Mouse (Mus musculus) heart, adult 8-10 months (tissue): ENCODE data around the gene Mef2d. TPM values are rescaled to one million over a fixed set of nuclear protein-coding genes. Genes with fewer than 3 reads are reported as not detected.
A peak's percentile ranks its signal among the peaks of the same experiment; 100 is the strongest.

ENCODE experiments used
- DNase-seq: peaks from one replicate; pipeline ENCODE4 v3.0.0; 2022; ENCODE audit warnings: low spot score
- total RNA-seq, 4 experiments: library from RNA; stranded (reverse); gene quantifications; 2 replicates each; pipeline ENCODE4 v1.2.4; 2022

Mef2d gene
- total RNA-seq, 4 experiments from 2014 or later = 125 to 139 (median 131) TPM

DNA sequence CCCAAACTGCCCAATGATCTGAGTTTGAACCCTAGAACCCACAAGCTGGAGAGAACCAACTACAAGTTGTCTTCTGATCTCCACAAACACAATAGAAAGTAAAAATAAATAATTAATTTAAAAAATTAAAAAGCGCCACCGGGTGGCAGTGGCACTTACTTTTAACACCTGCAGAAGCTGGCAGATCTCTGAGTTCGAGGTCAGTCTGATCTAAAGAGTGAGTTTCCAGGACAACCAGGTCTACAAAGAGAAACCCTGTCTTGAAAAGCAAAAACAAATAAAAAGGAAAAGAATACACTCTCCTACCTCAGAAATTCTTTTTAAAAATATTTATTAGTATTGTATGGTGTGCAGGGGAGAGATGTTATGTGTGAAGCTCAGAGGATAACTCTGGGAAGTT, 4.4 kb upstream of the Mef2d start:
- no peak for DNase-seq

DNA sequence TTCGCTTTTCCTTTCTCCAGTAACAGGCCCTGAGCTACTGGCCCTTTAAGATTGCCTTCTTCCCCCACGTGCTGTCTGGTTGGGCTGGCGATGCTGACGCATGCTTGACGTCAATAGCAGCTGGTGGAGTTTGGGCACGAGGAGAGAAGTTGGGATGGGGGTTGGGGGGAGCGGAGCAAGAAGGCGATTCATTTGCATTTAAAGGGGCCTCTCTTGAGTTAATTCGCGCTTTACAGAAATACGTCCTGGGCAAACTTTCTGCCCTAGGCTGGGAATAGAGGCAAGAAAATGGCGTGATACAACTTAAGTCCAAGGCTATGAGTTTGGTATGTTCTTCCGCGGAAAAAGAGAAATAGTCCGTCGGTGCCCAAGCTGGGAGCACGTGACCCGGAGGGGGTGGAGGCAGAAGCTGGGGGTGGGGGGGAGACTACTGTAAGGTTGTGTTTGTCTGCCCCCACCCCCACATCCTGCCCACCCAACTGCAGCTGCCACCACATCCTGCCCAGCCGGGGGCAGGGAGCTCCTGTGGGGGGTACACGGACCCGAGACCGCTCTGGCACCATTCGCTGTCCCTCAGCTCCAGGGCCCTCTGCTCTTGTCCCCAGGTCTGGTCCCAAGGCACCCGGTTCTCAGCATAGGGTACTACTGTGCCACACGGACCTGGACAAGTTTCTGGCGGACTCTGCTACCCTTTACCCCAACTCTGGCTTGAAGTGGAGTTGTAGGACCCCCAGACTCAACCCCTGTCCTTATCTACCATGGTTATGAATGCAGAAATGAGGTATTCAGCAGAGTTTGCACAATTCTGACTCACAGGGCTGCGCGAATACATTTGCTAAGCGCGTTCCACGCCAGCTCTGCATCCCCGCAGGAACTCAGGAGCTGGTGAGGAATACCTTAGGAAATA, 3.6 kb upstream of the Mef2d start:
- DNase-seq = peak; percentile 98

DNA sequence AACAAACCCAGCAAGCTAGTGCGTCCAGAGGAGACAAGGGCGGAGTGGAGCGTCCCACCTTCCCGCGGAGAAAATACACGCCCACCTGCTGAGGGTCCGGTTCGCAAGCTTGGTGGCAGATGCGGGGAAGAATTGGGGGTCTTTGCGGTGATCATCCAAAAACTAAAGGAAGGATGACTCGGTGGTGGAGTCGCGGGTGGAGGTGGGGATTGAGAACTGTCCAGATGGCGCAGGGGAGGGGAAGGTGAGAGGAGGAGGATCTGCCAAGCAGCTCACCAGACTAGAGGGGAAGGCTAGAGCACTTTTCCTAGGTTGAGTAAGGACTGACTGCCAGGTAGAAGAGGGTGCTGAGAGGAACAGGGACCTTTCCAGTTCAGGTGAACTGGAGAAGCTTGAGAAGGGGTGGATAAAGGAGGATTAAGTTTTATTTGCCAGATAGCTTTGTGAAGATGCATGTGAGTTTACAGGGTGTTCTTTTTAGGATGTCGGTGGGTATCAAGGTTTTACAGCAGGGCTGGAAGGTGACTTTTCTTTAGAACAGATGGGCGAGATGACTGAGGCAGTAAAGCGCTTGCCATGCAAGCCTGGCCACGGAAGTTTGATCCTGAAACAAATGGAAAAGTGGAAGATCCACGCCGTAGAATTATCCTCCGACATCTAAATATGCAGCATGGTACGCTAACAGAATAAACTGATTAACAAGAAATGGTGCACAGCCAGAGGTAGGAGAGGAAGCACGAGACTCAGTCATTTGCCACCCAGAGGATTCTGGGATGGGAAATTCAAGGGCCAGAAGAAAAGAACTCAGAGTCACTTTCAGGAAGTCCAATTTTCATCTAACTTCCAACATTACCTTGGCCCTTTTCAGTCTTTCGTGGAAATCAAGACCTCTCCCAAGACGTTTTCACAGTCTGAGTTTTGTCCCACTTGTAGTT, 2.7 kb upstream of the Mef2d start:
- DNase-seq = peak; percentile 65

DNA sequence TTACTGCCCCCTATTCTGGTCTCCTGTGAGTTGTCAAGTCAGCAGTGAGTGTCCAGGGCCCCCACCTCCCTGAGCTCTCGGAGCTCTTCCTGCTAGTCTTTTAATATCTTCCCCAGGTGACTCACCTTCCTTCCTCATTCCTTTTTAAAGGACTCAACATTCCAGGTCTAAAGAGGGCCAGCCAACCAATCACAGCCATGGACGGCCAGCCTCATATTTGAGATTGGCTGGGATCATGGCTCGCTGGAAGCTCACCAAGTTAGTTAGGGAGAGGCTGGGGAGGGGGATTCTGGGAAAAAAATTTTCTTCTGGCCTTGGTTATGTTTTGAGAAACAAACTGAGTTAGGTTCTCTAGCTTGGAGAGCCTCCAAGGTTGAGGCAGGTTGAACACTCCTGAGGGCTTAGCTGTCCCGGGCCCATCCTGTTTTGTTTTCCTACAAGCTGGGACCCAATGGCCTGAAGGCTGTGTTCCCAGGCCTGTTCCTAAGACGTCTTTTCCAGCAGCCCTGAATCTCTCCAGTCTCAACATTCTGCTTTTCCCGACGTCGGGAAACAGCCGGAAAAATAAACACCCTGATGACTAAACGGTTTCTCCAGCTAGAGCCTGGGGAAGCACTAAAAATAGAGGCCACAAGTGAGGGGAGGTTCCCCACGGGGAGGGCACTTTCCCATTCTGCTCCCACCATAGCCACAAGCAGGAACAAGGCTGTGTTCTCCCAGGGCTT, 1.8 kb upstream of the Mef2d start:
- DNase-seq = peak; percentile 79

DNA sequence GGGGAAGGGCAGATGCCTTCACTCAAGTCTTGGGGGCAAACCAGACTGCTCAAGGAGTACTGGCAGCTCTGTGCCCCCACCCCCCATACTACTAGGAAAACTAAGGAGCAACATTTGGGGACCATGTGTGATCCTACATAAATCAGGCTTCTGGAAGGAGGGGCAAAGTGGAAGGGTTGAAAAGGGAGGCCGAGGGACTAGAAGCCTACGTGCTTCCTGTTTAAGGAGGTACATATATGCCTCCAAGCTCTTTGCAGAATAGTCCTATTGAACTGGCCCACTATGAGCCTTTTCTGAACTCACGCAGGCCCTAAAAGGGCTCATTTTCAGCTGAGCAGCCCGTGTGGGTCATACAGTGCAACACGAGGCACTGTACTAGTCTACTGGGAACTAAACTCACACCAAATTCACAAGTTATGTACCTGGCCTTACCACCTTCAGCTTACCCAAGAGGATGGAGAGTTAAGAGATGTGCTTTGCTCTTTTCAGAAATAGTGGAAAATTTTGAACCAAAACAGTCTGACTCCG, 1.2 kb upstream of the Mef2d start:
- DNase-seq = no peak

DNA sequence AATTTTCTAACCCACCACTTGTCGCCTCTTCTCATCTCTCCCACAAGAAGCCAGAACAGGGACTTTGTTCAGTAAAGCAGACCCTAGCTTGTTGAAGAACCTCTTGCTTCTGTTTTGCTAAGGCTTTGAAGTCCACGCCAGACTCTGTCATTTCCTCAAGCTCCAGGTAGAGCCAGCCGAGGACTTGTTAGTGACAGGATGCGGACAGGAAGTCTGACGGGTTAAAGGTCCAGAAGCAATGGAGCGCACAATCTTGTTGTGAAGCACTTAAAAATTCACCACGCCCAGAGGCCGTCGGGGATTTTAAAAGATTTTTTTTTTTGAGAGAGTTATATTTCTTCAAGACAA, 759 bp upstream of the Mef2d start:
- DNase-seq = peak; percentile 73

DNA sequence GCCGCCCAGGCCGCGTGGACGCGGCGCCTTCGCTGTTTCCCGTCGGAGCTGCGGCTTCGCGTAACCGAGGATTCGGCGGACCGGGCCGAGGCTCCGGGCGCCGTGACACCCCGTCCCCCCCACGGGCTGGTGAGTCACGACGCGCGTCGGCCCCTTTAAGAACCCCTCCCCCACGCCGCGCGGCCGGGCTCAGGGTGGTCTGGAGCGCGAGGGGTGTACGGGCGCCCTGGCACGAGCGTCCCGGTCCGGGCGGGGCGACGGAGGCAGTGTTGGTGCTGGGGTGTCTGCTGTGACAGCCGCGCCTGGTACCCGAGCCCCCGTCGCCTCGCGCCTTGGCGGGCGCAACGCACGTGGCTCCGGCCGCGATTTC, 359 bp downstream of the Mef2d start:
- DNase-seq = no peak

DNA sequence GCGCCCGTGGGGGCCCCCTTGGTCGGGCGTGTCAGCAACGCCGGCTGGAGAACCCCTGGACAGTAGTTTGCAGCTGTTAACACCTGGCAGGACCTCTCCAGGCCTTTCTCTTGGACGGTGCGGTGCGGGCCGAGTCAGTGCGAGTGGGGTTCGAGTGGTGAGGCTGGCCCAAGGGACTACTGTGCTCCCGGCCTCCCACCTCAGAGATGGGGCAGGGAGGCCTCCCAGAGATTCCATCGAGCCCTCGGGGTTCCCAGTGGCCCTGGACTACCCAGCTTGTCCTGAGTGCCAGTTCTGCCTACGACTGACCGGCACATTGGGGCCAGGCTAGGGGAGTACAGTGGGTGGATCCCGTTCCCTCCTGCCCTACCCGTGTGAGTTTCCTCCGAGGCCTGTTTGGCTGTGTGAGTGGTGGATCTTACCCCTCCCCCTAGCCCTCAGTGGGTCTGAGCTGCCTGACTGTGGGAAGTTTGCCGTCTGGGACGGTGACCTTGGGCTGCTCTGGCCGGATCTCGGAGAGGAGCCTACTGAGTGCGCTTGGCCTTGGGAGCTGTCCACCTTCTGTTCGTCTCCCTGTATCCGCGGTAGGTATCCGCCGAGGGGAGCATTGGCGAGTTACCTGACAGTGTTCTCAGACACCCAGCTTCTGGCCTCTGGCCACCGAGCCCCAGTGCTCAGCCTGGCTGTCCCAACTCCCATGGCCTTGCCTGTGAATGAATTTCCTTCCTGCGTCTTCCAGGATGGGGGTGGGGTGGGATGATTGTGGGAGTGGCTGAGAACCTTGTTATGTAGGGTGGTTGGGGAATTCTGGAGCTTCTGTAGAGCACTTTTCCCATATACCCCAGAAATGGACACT, 972 bp downstream of the Mef2d start:
- peak; percentile 88 for DNase-seq

DNA sequence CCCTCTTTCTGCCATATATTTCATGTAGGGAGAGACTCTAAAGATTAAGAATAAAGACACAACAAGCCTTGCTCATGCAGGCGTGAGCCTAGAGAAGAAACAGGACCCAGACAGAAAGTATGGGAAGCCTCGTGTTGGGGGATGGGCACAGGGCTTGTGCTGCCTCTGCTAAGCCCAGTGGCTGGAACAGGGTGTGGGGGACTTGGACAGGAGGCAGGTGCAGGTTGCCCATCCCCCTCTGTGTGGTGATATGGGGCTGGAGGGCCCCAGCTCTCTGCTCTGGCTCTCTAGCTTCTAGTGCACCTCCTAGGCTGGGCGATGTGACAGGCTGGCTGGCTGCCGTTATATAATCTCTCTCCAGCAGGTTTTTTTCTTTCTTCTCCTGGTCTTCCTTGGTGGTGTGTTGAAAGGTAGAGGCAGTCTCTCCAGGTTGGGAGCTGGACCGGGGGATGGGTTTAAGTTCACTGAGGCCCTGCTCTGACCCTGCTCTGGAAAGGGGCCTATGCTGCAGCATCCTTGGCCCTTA, 1.9 kb downstream of the Mef2d start:
- no peak for DNase-seq

DNA sequence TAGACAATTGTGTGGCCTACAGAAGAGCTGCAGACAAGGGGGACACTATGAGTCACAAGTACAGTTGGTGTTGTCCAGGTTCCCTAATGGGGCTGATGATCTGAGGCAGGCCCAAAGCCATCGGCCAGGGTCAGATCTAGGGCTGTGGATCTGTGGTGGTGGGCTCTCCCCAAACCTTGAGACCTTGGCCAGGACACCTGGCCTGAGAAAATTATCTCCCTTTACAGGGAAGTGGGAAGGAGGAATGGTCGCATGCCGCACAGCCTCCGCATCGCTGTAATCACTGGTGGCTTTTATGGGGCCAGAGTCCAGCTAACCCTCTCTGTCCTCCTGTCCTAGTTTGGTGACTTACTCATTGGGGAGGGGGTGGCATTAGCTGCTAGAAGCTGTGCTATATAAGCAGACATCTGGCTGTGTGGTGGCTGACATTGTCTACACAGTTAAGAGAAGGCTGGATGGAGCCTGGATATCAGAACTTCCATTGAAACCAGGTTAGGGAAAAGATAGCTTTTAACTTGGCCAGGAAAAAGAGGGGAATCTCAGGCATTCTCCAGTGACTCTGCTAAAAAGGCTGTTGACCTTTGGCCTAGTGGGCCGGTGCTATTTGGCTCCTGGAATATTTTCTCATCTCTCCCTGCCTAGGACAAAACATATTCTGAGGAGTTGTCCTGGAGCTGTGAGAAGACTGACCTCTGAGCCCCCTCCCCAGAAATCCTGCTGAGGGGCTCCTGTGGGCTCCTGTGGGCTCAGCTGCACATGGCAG, 2.7 kb downstream of the Mef2d start:
- DNase-seq = no peak

DNA sequence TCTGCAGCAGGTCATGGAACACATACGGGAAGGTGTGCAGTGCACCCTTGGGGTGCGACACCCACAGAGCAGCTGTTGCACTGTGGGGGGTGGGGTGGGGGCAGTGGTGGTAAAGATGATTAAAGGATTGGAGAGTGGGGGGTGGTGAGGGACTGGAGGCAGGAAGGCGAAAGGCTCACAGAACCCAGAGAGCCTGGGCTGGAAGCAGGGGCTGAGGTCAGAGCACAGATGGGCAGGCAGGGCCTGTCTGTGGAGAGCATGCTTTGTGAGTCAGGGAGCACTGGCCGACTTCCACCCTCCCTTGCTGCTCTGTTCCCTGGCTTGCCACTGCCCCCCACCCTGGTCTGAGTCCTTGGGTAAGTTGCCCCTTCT, 3.2 kb downstream of the Mef2d start:
- DNase-seq = peak; percentile 48

DNA sequence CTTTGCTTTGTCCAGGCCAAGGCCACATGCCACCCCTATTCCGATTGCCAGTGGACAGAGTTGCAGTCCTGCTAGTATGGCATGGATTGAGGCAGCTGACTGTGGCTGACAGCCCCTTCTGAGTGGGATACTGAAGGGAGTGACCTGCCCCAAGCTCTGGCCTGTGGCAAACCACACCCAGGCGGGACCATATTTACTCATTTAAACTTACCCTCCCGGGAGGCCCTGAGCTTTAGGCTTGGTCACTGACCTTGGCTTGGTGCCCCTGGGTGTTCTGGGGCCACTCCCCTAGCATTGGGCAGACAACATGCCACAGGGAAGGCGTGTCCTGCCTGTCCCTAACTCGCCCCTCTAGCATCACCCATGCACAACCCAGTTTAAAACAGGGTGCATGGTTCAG, 3.8 kb downstream of the Mef2d start:
- DNase-seq = no peak

DNA sequence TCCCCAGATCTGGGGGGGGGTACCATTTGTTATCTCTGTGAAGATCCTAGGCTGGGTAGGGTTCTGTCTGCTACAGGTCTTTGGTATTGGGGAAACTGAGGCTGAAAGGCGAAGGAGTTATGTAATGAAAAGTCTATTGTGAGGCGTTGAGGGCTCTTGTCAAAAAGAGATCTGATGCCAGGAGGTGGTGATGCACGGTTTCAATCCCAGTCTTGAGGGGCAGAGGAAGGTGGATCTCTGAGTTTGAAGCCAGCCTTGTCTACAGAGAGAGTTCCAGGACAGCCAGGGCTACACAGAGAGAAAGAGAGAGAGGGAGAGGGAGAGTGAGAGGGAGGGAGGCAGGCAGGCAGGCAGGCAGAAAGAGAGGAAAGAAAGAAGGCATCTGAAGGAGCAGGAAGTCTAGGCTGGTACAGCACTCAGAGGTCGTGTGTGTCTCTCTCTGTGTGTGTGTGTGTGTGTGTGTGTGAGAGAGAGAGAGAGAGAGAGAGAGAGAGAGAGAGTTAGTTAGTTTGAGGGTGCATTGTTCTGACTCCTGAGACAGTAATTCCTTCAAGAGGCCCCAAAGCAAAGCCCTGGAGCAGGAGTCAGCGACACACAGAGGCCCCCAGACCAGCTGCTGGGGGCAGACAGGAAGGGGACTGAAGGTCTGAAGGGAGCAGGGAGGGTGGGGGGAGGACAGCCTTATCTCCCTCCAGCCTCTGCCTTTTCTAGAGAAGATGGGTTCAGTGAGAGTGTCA, 4.4 kb downstream of the Mef2d start:
- DNase-seq = no peak

DNA sequence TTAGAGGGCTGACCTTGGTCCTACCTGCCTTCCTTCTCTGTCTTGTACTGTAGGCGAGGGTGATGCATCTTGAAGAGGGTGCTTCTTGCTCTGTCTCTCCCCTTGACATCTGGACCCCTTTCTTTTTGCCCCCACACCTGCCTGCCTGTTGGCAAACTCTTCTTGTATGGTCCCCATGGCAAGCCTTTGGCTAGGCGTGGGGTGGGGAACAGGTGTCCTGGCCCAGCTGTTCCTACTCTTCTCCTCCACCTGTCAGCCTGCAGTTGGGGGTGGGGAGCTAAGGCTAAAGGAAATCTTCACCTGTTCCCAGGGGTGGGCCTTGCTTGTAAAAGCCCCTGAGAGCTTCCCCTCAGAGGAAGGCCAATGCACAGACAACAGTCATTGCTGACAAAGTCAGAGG, 5.3 kb downstream of the Mef2d start:
- no peak for DNase-seq

DNA sequence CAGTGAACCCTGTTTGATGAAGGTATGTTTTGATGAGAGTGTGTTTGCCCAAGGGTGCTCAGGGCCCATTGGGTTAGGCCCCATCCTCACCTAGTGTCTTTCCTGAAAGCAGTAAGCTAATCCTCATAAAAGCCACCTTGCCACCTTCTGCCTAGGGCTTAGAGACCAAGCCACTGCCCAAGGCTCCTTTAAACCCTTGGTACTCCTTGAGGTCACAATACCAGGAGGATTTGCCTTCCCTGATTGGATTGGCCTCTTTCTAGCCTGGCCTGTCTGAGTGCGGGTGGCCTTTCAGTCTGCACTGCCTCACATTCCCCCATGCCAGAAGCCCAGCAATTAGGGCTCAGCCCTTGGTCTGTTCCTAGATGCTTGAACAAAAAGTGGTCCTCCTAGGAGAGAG, 5.7 kb downstream of the Mef2d start:
- no peak for DNase-seq

DNA sequence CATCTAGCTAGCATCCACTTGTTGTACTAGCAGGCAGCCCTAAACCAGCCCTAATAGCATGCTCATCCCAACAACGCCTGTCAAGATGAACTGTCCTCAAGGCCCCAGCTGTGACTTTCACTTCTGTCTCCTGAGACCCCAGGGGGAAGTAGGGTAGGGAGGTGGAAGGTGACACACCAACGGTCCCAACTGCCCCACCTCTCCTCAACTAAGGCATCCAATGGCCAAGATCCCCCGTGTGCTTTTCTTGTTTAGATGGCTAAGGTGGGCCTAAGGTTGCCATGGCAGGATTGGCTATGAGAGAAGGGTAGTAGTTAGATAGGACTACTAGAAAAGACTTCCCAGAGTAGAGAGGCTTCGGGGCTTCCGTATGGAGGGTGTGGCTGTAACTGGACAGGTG, 6.2 kb downstream of the Mef2d start:
- no peak for DNase-seq

DNA sequence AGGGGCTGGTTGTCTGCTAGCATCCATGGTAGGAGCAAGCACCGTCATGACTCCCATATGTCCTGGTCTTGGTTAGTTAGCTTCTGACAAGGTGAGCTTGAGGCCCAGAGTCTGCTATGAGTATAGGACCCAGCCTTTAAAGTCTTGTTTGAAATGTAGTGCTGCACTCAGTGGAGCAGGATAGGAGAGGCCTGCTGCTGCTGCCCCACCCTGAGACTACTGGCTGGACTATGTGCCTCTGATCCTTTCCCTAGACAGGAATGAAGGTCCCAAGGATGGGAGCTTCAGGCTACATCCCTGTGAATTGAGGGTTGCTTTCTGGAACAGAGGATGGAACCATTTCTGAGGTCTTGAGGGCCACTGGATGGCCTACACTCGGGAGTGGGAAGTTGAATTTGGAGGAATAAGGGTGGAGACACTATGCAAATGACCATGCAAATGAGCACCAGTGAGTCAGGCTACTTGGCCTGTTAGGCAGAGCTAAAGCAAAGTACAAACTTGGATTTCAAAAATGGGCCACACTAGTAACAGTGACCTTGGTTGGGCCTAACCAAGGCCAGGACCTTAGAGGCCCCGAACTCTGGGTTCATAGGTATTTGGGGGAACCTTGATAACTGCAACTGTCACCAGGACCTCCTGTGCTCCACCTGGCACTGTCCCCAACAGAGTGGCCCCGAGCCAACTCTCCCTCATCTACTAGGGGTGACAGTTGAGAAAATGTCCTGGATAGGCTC, 6.8 kb downstream of the Mef2d start:
- peak; percentile 68 for DNase-seq

DNA sequence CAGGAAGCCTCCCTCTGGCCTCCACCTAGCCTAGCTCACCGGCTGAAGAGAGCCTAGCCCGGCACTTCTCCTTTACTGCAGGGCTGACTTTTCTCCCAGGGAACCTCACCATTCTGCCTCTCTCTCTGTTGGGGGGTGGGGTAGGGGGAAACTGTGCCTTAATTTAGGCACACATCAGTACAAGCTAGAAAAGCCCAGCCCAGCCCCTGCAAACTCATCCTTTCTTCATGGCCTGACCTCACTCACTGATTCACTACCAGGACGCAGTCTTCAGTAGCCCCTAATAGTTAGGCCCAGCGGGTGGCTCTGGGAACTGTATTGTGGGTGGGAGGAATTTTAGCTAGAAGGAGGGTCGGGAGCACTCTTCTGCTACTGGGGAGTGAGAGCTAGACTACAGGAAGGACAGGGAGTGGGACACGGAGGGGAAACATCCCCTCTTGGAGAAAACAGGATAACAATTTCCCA, 7.4 kb downstream of the Mef2d start:
- no peak for DNase-seq
